Mouse (Mus musculus) limb, embryonic 15.5 days (tissue): ENCODE results near the gene Pcgf3. TPM values are rescaled to one million over a fixed set of nuclear protein-coding genes. Genes with fewer than 3 reads are reported as not detected.
A peak's percentile ranks its signal among the peaks of the same experiment; 100 is the strongest.

Experiments
- ATAC-seq: fragments of 200-750 bp; cut with Nextera tagmentation; 2 replicates; pipeline ENCODE4 v1.8.0; 2017; ENCODE audit warnings: low read depth, moderate TSS enrichment; ENCODE audit not compliant: insufficient number of reproducible peaks, low FRiP score, low TSS enrichment
- H3K27ac ChIP-seq: fragments of 300-500 bp; sonication (generic); 2 replicates; pipeline ENCODE4 v1.5.1; 2015; ENCODE audit warnings: moderate library complexity, mild to moderate bottlenecking, inconsistent platforms
- H3K27me3 ChIP-seq: fragments of 300-500 bp; sonication (generic); 2 replicates; pipeline ENCODE4 v1.6.1; 2015; ENCODE audit warnings: inconsistent platforms
- H3K36me3 ChIP-seq: fragments of 300-500 bp; sonication (generic); 2 replicates; pipeline ENCODE4 v1.6.1; 2015; ENCODE audit warnings: inconsistent platforms
- H3K4me1 ChIP-seq: fragments of 300-500 bp; sonication (generic); 2 replicates; pipeline ENCODE4 v1.6.1; 2015; ENCODE audit warnings: inconsistent platforms
- H3K4me2 ChIP-seq: fragments of 300-500 bp; sonication (generic); 2 replicates; pipeline ENCODE4 v1.6.1; 2015; ENCODE audit warnings: mild to moderate bottlenecking, inconsistent platforms
- H3K4me3 ChIP-seq: fragments of 300-500 bp; sonication (generic); 2 replicates; pipeline ENCODE4 v1.5.1; 2015; ENCODE audit warnings: mild to moderate bottlenecking, inconsistent platforms
- H3K9ac ChIP-seq: fragments of 300-500 bp; sonication (generic); 2 replicates; pipeline ENCODE4 v1.6.1; 2015; ENCODE audit warnings: inconsistent platforms
- H3K9me3 ChIP-seq: fragments of 300-500 bp; sonication (generic); 2 replicates; pipeline ENCODE4 v1.6.1; 2016; ENCODE audit warnings: inconsistent platforms
- WGBS: fragments of 180-500 bp; shearing (Covaris S2); methylation state at CpG from one replicate; pipeline ENCODE4 v1.1.7; 2015; 5-methylcytosine and 5-hydroxymethylcytosine counted together
- polyA plus RNA-seq: library from polyadenylated mRNA; unstranded; fragments of >200 nt; fragmentation: Nextera tagmentation; extraction: Ambion mirVana; gene quantifications from 2 replicates; pipeline ENCODE4 v1.2.1, GENCODE M21; 2015

Gene Pcgf3
- polyA plus RNA-seq, 1 experiment from 2014 or later: 21.1 TPM

- H3K4me1 ChIP-seq: peaks cover 13% of the 10 kb centered on the region
- H3K4me3 ChIP-seq: no peak overlapping the region
- no peak overlapping the region for H3K27ac ChIP-seq
- H3K9ac ChIP-seq: no peak overlapping the region
- no peaks in the 10 kb centered on the region for H3K36me3 ChIP-seq
- 0 out of 2 replicates have a peak, but pooled peaks cover 5% of the 10 kb centered on the region for H3K27me3 ChIP-seq
- no peak for ATAC-seq
- 72% methylated on average over 8 of the region's 8 CpGs for WGBS
- no peaks in the 10 kb centered on the region for H3K9me3 ChIP-seq
- no peak overlapping the region for H3K4me2 ChIP-seq
Observed at GRCm38 (mm10) chr5:108450837-108451540, 10.0 kb upstream of the Pcgf3 start.

- 0 out of 2 replicates have a peak, but pooled peaks cover 5% of the 10 kb centered on the region for H3K27me3 ChIP-seq
- H3K27ac ChIP-seq: no peak overlapping the region
- H3K4me1 ChIP-seq: peaks cover 13% of the 10 kb centered on the region
- no peak overlapping the region for H3K9ac ChIP-seq
- no peaks in the 10 kb centered on the region for H3K9me3 ChIP-seq
- H3K4me3 ChIP-seq: no peak overlapping the region
- 74% methylated on average over 1 of the region's 1 CpGs for WGBS
- H3K4me2 ChIP-seq: no peak overlapping the region
- no peaks in the 10 kb centered on the region for H3K36me3 ChIP-seq
- ATAC-seq: no peak
Observed at GRCm38 (mm10) chr5:108451611-108452010, 9.4 kb upstream of the Pcgf3 start.

DNA sequence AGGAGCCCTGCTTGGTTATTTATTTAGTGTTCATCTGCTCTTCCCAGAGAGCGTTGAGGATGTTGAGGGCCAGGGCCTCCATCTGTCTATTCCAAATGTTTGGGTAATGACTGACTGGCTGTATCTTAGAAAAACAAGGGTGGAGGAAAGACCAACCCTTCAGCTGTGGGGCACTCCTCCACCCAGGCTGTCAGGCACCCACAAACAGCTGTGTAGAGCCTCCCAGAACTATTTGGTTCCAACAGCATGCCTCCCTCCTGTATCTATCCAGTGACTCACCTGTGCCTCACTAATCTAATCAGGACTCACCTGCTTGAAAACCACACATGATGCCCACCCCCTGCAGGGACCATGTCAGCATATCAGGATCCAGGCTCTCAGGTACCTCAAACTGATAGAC is 8.6 kb upstream of the Pcgf3 start:
- no peak for ATAC-seq

GRCm38 (mm10) chr5:108454094-108454493 is 6.9 kb upstream of the Pcgf3 start:
- Histone ChIP-seq H3K9ac (no peak overlapping the region), H3K9me3 (no peaks in the 10 kb centered on the region), H3K27me3 (no peaks in the 10 kb centered on the region), H3K4me2 (no peak overlapping the region), H3K27ac (no peak overlapping the region), H3K4me3 (no peak overlapping the region), H3K4me1 (peaks cover 3% of the 10 kb centered on the region; the same call in 1 of the 2 replicates), H3K36me3 (no peaks in the 10 kb centered on the region)
- 49% methylated on average over 3 of the region's 3 CpGs for WGBS
- no peak for ATAC-seq

More for the DNA sequence above, 8.6 kb upstream of the Pcgf3 start:
- H3K9me3 ChIP-seq: no peaks in the 10 kb centered on the region
- no peaks in the 10 kb centered on the region for H3K36me3 ChIP-seq
- H3K4me3 ChIP-seq: no peak overlapping the region
- H3K27ac ChIP-seq: no peak overlapping the region
- 0 out of 2 replicates have a peak, but pooled peaks cover 5% of the 10 kb centered on the region for H3K27me3 ChIP-seq
- H3K4me2 ChIP-seq: no peak overlapping the region
- H3K4me1 ChIP-seq: peaks cover 13% of the 10 kb centered on the region
- no peak overlapping the region for H3K9ac ChIP-seq
- WGBS: 90% methylated on average over 1 of the region's 1 CpGs

GRCm38 (mm10) chr5:108458706-108459105 is 2.3 kb upstream of the Pcgf3 start:
- Histone ChIP-seq H3K9me3 (no peaks in the 10 kb centered on the region), H3K27ac (no peak overlapping the region), H3K4me1 (peaks cover 23% of the 10 kb centered on the region), H3K4me3 (no peak overlapping the region), H3K27me3 (no peaks in the 10 kb centered on the region), H3K36me3 (no peaks in the 10 kb centered on the region), H3K9ac (no peak overlapping the region), H3K4me2 (no peak overlapping the region)
- no peak for ATAC-seq
- 83% methylated on average over 2 of the region's 2 CpGs for WGBS

GRCm38 (mm10) chr5:108460461-108460860 is 571 bp upstream of the Pcgf3 start:
- Histone ChIP-seq H3K9ac (0 out of 2 replicates have a peak overlapping the region, but pooled peaks have one; percentile 99), H3K27me3 (no peaks in the 10 kb centered on the region), H3K9me3 (no peaks in the 10 kb centered on the region), H3K4me3 (peak overlapping the region; percentile 95), H3K36me3 (no peaks in the 10 kb centered on the region), H3K4me1 (peaks cover 25% of the 10 kb centered on the region), H3K27ac (no peak overlapping the region), H3K4me2 (peak overlapping the region; percentile 71)
- 44% methylated on average over 6 of the region's 6 CpGs for WGBS
- ATAC-seq: no peak

- peak overlapping the region; percentile 99 for H3K9ac ChIP-seq
- H3K4me3 ChIP-seq: peak overlapping the region; percentile 95
- 34% methylated on average over 4 of the region's 4 CpGs for WGBS
- 0 out of 2 replicates have a peak overlapping the region, but pooled peaks have one; percentile 43 for H3K27ac ChIP-seq
- no peaks in the 10 kb centered on the region for H3K9me3 ChIP-seq
- no peaks in the 10 kb centered on the region for H3K36me3 ChIP-seq
- peaks cover 25% of the 10 kb centered on the region for H3K4me1 ChIP-seq
- ATAC-seq: no peak
- H3K27me3 ChIP-seq: no peaks in the 10 kb centered on the region
- peak overlapping the region; percentile 78 for H3K4me2 ChIP-seq
Observed at GRCm38 (mm10) chr5:108462446-108462845, 1.4 kb downstream of the Pcgf3 start.

DNA sequence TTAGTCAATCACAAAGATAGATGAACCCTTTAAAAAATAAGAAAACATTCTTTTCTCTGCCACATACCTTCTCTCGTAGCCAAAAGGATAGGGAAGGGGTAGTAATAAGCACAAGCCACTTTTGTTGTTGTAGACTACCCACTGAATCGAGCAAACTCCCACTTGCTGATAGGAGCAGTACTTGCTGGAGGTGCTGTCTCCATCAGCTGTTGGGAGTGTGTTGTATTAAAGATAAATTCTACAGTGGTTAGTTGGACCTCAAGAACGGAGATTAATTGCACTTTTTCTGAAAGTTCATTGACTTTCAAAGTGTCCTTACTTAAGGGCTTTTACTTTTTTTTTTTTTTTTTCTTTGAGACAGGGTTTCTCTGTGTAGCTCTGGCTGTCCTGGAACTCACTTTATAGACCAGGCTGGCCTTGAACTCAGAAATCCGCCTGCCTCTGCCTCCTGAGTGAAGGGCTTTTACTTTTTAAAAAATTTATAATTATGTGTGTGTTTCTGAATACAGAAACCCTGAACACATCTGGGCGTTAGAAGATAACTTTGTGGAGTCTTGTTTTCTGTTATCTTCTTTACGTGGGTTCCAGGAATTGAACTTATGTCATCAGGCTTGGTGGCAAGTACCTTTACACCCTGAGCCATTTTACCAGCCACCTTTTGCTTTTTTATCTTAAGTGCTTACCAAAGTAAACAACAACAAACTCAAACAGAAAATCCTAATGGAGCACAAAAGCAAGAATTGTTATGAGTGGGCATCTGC is 4.3 kb downstream of the Pcgf3 start:
- WGBS: 88% methylated on average over 6 of the region's 6 CpGs
- Histone ChIP-seq H3K9me3 (no peaks in the 10 kb centered on the region), H3K4me1 (peaks cover 25% of the 10 kb centered on the region), H3K4me3 (no peak overlapping the region), H3K27ac (no peak overlapping the region), H3K4me2 (no peak overlapping the region), H3K9ac (no peak overlapping the region), H3K36me3 (0 out of 2 replicates have a peak, but pooled peaks cover 4% of the 10 kb centered on the region), H3K27me3 (no peaks in the 10 kb centered on the region)
- ATAC-seq: no peak

DNA sequence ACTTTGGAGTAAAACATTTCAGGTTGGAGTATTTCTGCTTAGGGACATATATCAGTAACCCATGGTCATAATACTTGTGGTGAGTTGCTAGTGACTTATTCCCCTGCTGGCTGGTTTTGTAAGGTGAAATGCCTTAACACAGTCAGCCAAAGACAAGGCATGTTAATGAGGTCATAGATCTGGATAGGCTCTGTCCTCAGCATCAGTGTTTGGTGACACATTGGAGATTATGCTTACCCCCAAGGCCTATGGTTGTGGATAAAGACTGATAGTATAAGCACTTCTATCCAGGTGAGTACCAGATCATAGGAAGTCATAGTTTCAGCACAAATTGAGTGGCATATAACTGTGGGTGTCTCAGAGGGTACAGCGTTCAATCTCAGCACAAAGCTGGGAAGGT is 5.6 kb downstream of the Pcgf3 start:
- no peak for ATAC-seq
- H3K27me3 ChIP-seq: no peaks in the 10 kb centered on the region
- WGBS: 88% methylated on average over 1 of the region's 1 CpGs

GRCm38 (mm10) chr5:108469617-108470016 is 8.6 kb downstream of the Pcgf3 start:
- Histone ChIP-seq H3K9ac (no peak overlapping the region), H3K4me3 (no peak overlapping the region), H3K9me3 (no peaks in the 10 kb centered on the region), H3K4me2 (no peak overlapping the region), H3K27ac (no peak overlapping the region), H3K4me1 (no peaks in the 10 kb centered on the region), H3K36me3 (peaks cover 38% of the 10 kb centered on the region), H3K27me3 (no peaks in the 10 kb centered on the region)
- 48% methylated on average over 7 of the region's 7 CpGs for WGBS
- no peak for ATAC-seq

More for the DNA sequence above, 5.6 kb downstream of the Pcgf3 start:
- H3K27ac ChIP-seq: no peak overlapping the region
- no peak overlapping the region for H3K4me2 ChIP-seq
- peaks cover 20% of the 10 kb centered on the region for H3K4me1 ChIP-seq
- H3K9me3 ChIP-seq: no peaks in the 10 kb centered on the region
- no peak overlapping the region for H3K9ac ChIP-seq
- no peak overlapping the region for H3K4me3 ChIP-seq
- peaks cover 9% of the 10 kb centered on the region; the same call in 1 of the 2 replicates for H3K36me3 ChIP-seq

- H3K9ac ChIP-seq: no peak overlapping the region
- no peaks in the 10 kb centered on the region for H3K27me3 ChIP-seq
- no peaks in the 10 kb centered on the region for H3K4me1 ChIP-seq
- H3K9me3 ChIP-seq: no peaks in the 10 kb centered on the region
- no peak overlapping the region for H3K4me2 ChIP-seq
- ATAC-seq: no peak
- H3K4me3 ChIP-seq: no peak overlapping the region
- H3K36me3 ChIP-seq: peaks cover 70% of the 10 kb centered on the region
- 90% methylated on average over 4 of the region's 4 CpGs for WGBS
- H3K27ac ChIP-seq: no peak overlapping the region
Observed at GRCm38 (mm10) chr5:108473737-108474136, 12.7 kb downstream of the Pcgf3 start.

GRCm38 (mm10) chr5:108475977-108476376 is 14.9 kb downstream of the Pcgf3 start:
- H3K9ac ChIP-seq: no peak overlapping the region
- H3K27me3 ChIP-seq: no peaks in the 10 kb centered on the region
- no peak for ATAC-seq
- no peak overlapping the region for H3K27ac ChIP-seq
- peaks cover 75% of the 10 kb centered on the region for H3K36me3 ChIP-seq
- no peak overlapping the region for H3K4me3 ChIP-seq
- no peaks in the 10 kb centered on the region for H3K4me1 ChIP-seq
- H3K4me2 ChIP-seq: no peak overlapping the region
- WGBS: 92% methylated on average over 3 of the region's 3 CpGs
- H3K9me3 ChIP-seq: no peaks in the 10 kb centered on the region
